Mouse (Mus musculus) layer of hippocampus, adult 2 months (tissue): ENCODE results near the gene Cdhr1. TPM values are rescaled to one million over a fixed set of nuclear protein-coding genes. Genes with fewer than 3 reads are reported as not detected.
A peak's percentile ranks its signal among the peaks of the same experiment; 100 is the strongest.
"Not testable (repeated sequence)": the region's sequence is repeated elsewhere in the genome, so short reads cannot be mapped to it uniquely, and the experiment has no call there.

Source experiments
- DNase-seq, 2 experiments: peaks; one replicate each; pipeline ENCODE4 v3.0.0; 2022; ENCODE audit warnings: low spot score in 2 of 2
- H3K27ac ChIP-seq: fragments of 200-600 bp; 2 replicates; pipeline ENCODE4 v1.8.1; 2022
- H3K4me3 ChIP-seq: fragments of 200-600 bp; 2 replicates; pipeline ENCODE4 v1.8.1; 2022; ENCODE audit warnings: mild to moderate bottlenecking
- CTCF ChIP-seq: fragments of 200-600 bp; conservative IDR thresholded peaks from 2 replicates; pipeline ENCODE4 v1.8.1; 2022; ENCODE audit warnings: antibody characterized with exemption, mild to moderate bottlenecking, moderate library complexity
- long read RNA-seq, 2 experiments: library from polyadenylated mRNA; stranded (forward); transcript quantifications; one replicate each; pipeline ENCODE4 v2.0.0; 2021; ENCODE audit warnings: borderline mapping rate in 2 of 2
- total RNA-seq, 2 experiments: library from RNA; stranded (reverse); gene quantifications; 2 replicates each; pipeline ENCODE4 v1.2.3; 2021

Cdhr1 gene
- 10 to 100 TPM in 1 of 2 experiments, 1 to 10 TPM in 1; 8.5 to 10.1 TPM for total RNA-seq
- long read RNA-seq, experiment 1, full-length matches to known transcripts, result 4 of 13 reads
- long read RNA-seq, experiment 1, partial matches to known transcripts, result 1 of 13 reads
- long read RNA-seq, experiment 1, other reads (novel, unspliced or antisense), result 8 of 13 reads
- long read RNA-seq, experiment 2, full-length matches to known transcripts, result 4 of 4 reads
- long read RNA-seq, experiment 2, partial matches to known transcripts, result 0 of 4 reads
- long read RNA-seq, experiment 2, other reads (novel, unspliced or antisense), result 0 of 4 reads

GRCm38 (mm10) chr14:37097956-37098530 is at the start of gene Cdhr1:
Gene Cdhr1 (minus strand): TSS chr14:37098347.
- Histone ChIP-seq H3K4me3 (peak within 1 kb of the TSS; percentile 58), H3K27ac (peak within 1 kb of the TSS; percentile 48)
- TF ChIP-seq CTCF, result no peak
- DNase-seq, result no peak

- DNase-seq, result no peak
- H3K27ac ChIP-seq, result no peak overlapping the region
- H3K4me3 ChIP-seq, result no peak overlapping the region
- TF ChIP-seq CTCF, result no peak
These were observed 41.0 kb upstream of the Cdhr1 start for GRCm38 (mm10) chr14:37139051-37139710.

GRCm38 (mm10) chr14:37137596-37137995 is 39.4 kb upstream of the Cdhr1 start:
- H3K4me3 ChIP-seq, H3K27ac ChIP-seq: not testable (repeated sequence)
- peak; percentile 26; the same call in 1 of the 2 replicates for TF ChIP-seq CTCF

GRCm38 (mm10) chr14:37136110-37136509 is 38.0 kb upstream of the Cdhr1 start:
- Histone ChIP-seq H3K4me3 (peak overlapping the region; percentile 84; the same call in 1 of the 2 replicates), H3K27ac (peak overlapping the region; percentile 84; the same call in 1 of the 2 replicates)
- no peak for DNase-seq
- TF ChIP-seq CTCF, result no peak

More at GRCm38 (mm10) chr14:37137596-37137995, 39.4 kb upstream of the Cdhr1 start:
- DNase-seq, result not testable (repeated sequence)

GRCm38 (mm10) chr14:37135671-37136070 is 37.5 kb upstream of the Cdhr1 start:
- TF ChIP-seq CTCF, result no peak
- peak overlapping the region; percentile 84 for H3K4me3 ChIP-seq
- no peak for DNase-seq
- peak overlapping the region; percentile 84 for H3K27ac ChIP-seq

GRCm38 (mm10) chr14:37135127-37135593 is 37.0 kb upstream of the Cdhr1 start, which contains the start of gene Ghitm:
Gene Ghitm (minus strand): TSS chr14:37135272.
- peak within 1 kb of the TSS; percentile 84 for H3K27ac ChIP-seq
- no peak; the same call in 1 of the 2 replicates for TF ChIP-seq CTCF
- peak; percentile 98 to 99 for DNase-seq
- peak within 1 kb of the TSS; percentile 84 for H3K4me3 ChIP-seq

GRCm38 (mm10) chr14:37134304-37135126 is 36.4 kb upstream of the Cdhr1 start:
- Histone ChIP-seq H3K27ac (peak overlapping the region; percentile 84), H3K4me3 (peak overlapping the region; percentile 84)
- DNase-seq, result no peak
- no peak for TF ChIP-seq CTCF

GRCm38 (mm10) chr14:37127652-37128051 is 29.5 kb upstream of the Cdhr1 start:
- peak; percentile 90 for TF ChIP-seq CTCF
- DNase-seq, result peak; percentile 53 to 56

GRCm38 (mm10) chr14:37119233-37119632 is 21.1 kb upstream of the Cdhr1 start:
- no peak for DNase-seq
- TF ChIP-seq CTCF, result no peak
- Histone ChIP-seq H3K27ac (no peak overlapping the region), H3K4me3 (no peak overlapping the region)

More at GRCm38 (mm10) chr14:37127652-37128051, 29.5 kb upstream of the Cdhr1 start:
- Histone ChIP-seq H3K4me3 (no peak overlapping the region), H3K27ac (no peak overlapping the region)

- H3K4me3 ChIP-seq, result no peak within 1 kb of the TSS
- H3K27ac ChIP-seq, result no peak within 1 kb of the TSS
- no peak for DNase-seq
- no peak for TF ChIP-seq CTCF
These were observed 15.8 kb upstream of the Cdhr1 start, which contains the start of gene 2610528A11Rik for GRCm38 (mm10) chr14:37113922-37114321. Gene 2610528A11Rik (minus strand): TSS chr14:37114022.

- no peak overlapping the region for H3K4me3 ChIP-seq
- no peak for DNase-seq
- H3K27ac ChIP-seq, result no peak overlapping the region
- TF ChIP-seq CTCF, result no peak
These were observed 14.8 kb upstream of the Cdhr1 start for GRCm38 (mm10) chr14:37112931-37113330.

- TF ChIP-seq CTCF, result no peak
- no peak overlapping the region for H3K4me3 ChIP-seq
- no peak for DNase-seq
- no peak overlapping the region for H3K27ac ChIP-seq
These were observed 13.2 kb upstream of the Cdhr1 start for GRCm38 (mm10) chr14:37111371-37111770.

- DNase-seq, result no peak
- H3K27ac ChIP-seq, result no peak overlapping the region
- no peak for TF ChIP-seq CTCF
- no peak overlapping the region for H3K4me3 ChIP-seq
These were observed 12.3 kb upstream of the Cdhr1 start for GRCm38 (mm10) chr14:37110456-37110855.
